Comparison of ENCODE assay signal across 21 mouse cellular contexts in genomic region chr8:3240725-3241124, GRCm38 (mm10).
"Had no signal": no experiment of that assay in that cellular context is flagged by ENCODE, and none has a peak within 500 bp of the region (broad histone marks: within the 10 kb centered on the region; RNA-seq: fewer than 3 reads in every experiment).

No protein-coding gene starts in this region.

- H3K4me2 ChIP-seq: lung, embryonic 15.5 days; midbrain, embryonic 13.5 days; neural tube, embryonic 13.5 days; neural tube, embryonic 15.5 days had no signal

- H3K4me1 ChIP-seq: midbrain, embryonic 10.5 days; midbrain, embryonic 13.5 days had no signal

- H3K4me3 ChIP-seq: lung, embryonic 15.5 days; midbrain, embryonic 10.5 days; midbrain, embryonic 13.5 days; myocyte; neural tube, embryonic 13.5 days; neural tube, embryonic 15.5 days had no signal

- H3K9me3 ChIP-seq: lung, embryonic 15.5 days; neural tube, embryonic 13.5 days had no signal

- H3K27me3 ChIP-seq: lung, embryonic 15.5 days; midbrain, embryonic 13.5 days; neural tube, embryonic 13.5 days; neural tube, embryonic 15.5 days had no signal

- ATAC-seq: liver, postnatal 0 days; lung, postnatal 0 days; midbrain, embryonic 13.5 days; midbrain, embryonic 16.5 days had no signal

- DNase-seq: liver, postnatal 0 days; lung, adult 2 months; lung, postnatal 14 days; lung, postnatal 36 days; retina, postnatal 1 day; right cerebral cortex, adult 18-20 months; right cerebral cortex, postnatal 25 days; right cerebral cortex, postnatal 4 days; spleen, adult 18-20 months; thymus, adult 18-20 months; thymus, postnatal 14 days; thymus, postnatal 36 days had no signal

- H3K27ac ChIP-seq: lung, embryonic 15.5 days; macrophage; midbrain, embryonic 10.5 days; midbrain, embryonic 13.5 days; neural tube, embryonic 13.5 days; neural tube, embryonic 15.5 days had no signal

- H3K9ac ChIP-seq: liver, postnatal 0 days; lung, embryonic 15.5 days; midbrain, embryonic 13.5 days; neural tube, embryonic 13.5 days; neural tube, embryonic 15.5 days had no signal
